Mouse (Mus musculus) embryonic fibroblast, embryonic 13.5 days (primary cell): ENCODE measurements at regions not wholly inside any gene's neighbourhood (a gene's known extent, or its start where the extent isn't known, plus 50 kb on each side); places are given as distances from the start of the nearest gene placed in this dataset.

Experiments
- CTCF ChIP-seq: IDR thresholded peaks from 2 replicates; pipeline ENCODE4 v1.5.1; 2011; ENCODE audit warnings: mild to moderate bottlenecking, control low read depth, low read length, moderate library complexity, borderline replicate concordance; ENCODE audit not compliant: insufficient read depth
- POLR2A ChIP-seq: IDR thresholded peaks from 2 replicates; pipeline ENCODE4 v1.6.1; 2011; ENCODE audit warnings: low read depth, mild to moderate bottlenecking, control low read depth, low read length, moderate library complexity

- no peak for TF ChIP-seq CTCF
- TF ChIP-seq POLR2A = no peak
These were observed 83.8 kb downstream of the Gm10604 start for GRCm38 (mm10) chr4:11897231-11897630.
